Mouse (Mus musculus): ENCODE measurements at regions not wholly inside any gene's neighbourhood (a gene's known extent, or its start where the extent isn't known, plus 50 kb on each side); places are given as distances from the start of the nearest gene placed in this dataset.

DNA sequence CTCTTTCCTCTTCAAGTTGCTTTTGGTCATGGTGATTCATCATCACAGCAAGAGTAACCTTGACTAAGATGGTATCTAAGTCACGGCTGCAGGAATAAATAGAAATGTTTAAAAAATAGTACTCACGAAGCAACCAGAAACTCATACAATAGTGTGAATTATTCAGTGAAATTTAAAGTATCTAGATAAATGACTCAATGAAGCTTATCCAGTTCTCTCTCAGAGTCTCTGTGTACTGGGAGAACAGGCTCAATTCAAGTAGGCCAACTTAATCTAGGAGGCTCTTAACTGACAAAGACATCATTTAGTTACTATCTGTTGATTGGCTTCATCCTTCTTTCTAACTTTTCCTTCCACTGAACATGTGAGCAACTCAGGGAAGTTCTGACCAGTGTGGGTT lies 175.5 kb upstream of the Pcdh15 start:
- DNase-seq: no peak

- DNase-seq: no peak
Observed at GRCm38 (mm10) chr10:72956957-72957356, 142.2 kb upstream of the Pcdh15 start.

DNA sequence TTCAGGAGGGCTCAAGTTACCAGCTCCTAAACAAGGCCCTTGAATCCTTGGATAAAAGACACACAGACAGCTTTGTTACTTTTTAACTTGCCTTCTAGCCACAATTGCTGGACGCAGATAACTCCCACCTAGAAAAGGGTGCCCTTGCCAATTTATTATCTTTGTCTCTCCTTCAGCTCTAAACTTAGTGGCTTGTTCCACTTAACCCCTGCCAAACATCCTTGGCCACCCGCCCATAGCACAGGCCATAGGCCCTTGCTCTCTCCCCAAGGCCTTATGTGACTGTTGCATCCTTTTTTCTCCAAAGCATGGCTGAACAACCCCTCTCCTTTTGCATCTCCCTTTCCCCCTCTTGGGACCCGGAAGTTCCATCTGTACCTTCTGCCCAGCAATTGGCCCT lies 139.1 kb upstream of the Pcdh15 start:
- DNase-seq: no peak

GRCm38 (mm10) chr10:72981359-72981758 lies 117.8 kb upstream of the Pcdh15 start:
- no peak for DNase-seq

- no peak for DNase-seq
Observed at GRCm38 (mm10) chr10:72988355-72988754, 110.8 kb upstream of the Pcdh15 start.

DNA sequence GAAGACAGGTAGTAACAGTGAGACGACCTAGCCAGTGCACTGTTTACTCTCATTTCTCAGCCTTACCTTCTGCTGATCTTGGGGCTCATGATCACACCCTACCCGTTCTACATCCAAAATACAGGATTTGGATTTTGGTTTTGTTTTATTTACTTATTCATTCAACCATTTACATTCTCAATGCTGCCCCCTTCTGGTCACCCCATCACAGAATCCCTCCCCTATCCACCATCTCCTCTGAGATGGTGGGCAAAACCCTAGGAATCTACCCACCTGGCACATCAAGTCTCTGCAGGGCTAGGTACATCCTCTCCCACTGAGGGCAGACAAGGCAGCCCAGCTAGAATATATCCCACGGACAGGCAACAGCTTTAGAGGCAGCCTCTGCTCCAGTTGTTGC lies 88.2 kb upstream of the Pcdh15 start:
- DNase-seq: peak; percentile 10

GRCm38 (mm10) chr10:73011874-73012273 lies 87.3 kb upstream of the Pcdh15 start:
- DNase-seq: no peak

DNA sequence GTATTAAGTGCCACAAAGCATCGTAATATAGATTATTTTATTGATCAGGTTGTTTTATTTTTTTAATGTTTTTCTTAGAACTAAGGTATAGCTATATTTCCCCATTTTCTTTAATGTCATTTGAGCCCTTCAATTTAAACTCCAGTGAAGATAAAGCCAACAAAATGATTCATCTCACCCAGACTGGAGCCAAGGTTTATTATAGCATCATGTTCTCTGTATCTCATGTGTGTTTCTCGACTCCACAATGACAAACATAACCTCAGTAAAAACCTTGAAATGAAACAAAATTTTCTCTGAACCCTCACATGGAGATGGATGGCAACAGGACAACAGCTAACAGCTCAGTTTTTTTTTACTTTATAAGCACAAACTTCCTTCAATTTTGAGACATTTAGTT lies 61.7 kb upstream of the Pcdh15 start:
- no peak for DNase-seq

- DNase-seq: no peak
Observed at GRCm38 (mm10) chr10:73039551-73039950, 59.6 kb upstream of the Pcdh15 start.
